Mouse (Mus musculus): ENCODE data around the gene Bloc1s3. TPM values are rescaled to one million over a fixed set of nuclear protein-coding genes. Genes with fewer than 3 reads are reported as not detected.
A peak's percentile ranks its signal among the peaks of the same experiment; 100 is the strongest.

Gene Bloc1s3
- polyA plus RNA-seq, 1 experiment, result 4.0 TPM

- Histone ChIP-seq H3K4me3 (ENCODE audit: insufficient read depth, low read depth, low read length) (no peak overlapping the region), H3K27ac (replicated peaks; ENCODE audit: low read depth, low read length) (no peak overlapping the region)
Observed at GRCm38 (mm10) chr7:19503481-19504068, 4.6 kb downstream of the Bloc1s3 start.

GRCm38 (mm10) chr7:19501658-19502057 is 6.5 kb downstream of the Bloc1s3 start:
- H3K27ac ChIP-seq (replicated peaks; ENCODE audit: low read depth, low read length), result 0 out of 2 replicates have a peak overlapping the region, but pooled peaks have one; percentile 5
- no peaks in the 10 kb centered on the region for H3K4me1 ChIP-seq (ENCODE audit: control insufficient read depth, insufficient read depth, insufficient read length, low read length)
- H3K4me3 ChIP-seq (ENCODE audit: insufficient read depth, low read depth, low read length), result no peak overlapping the region

More at GRCm38 (mm10) chr7:19503481-19504068, 4.6 kb downstream of the Bloc1s3 start:
- no peaks in the 10 kb centered on the region; the same call in 1 of the 2 replicates for H3K4me1 ChIP-seq (ENCODE audit: control insufficient read depth, insufficient read depth, insufficient read length, low read length)

GRCm38 (mm10) chr7:19500420-19501363 is 7.5 kb downstream of the Bloc1s3 start:
- Histone ChIP-seq H3K27ac (replicated peaks; ENCODE audit: low read depth, low read length) (no peak overlapping the region), H3K4me3 (ENCODE audit: insufficient read depth, low read depth, low read length) (no peak overlapping the region)

GRCm38 (mm10) chr7:19498326-19498725 is 9.8 kb downstream of the Bloc1s3 start:
- Histone ChIP-seq H3K4me1 (ENCODE audit: control insufficient read depth, insufficient read depth, insufficient read length, low read length) (0 out of 2 replicates have a peak, but pooled peaks cover 2% of the 10 kb centered on the region), H3K27ac (replicated peaks; ENCODE audit: low read depth, low read length) (no peak overlapping the region), H3K4me3 (ENCODE audit: insufficient read depth, low read depth, low read length) (no peak overlapping the region)

More at GRCm38 (mm10) chr7:19500420-19501363, 7.5 kb downstream of the Bloc1s3 start:
- 0 out of 2 replicates have a peak, but pooled peaks cover 2% of the 10 kb centered on the region for H3K4me1 ChIP-seq (ENCODE audit: control insufficient read depth, insufficient read depth, insufficient read length, low read length)

GRCm38 (mm10) chr7:19496214-19496555 is 12.0 kb downstream of the Bloc1s3 start:
- Histone ChIP-seq H3K4me3 (ENCODE audit: insufficient read depth, low read depth, low read length) (no peak overlapping the region), H3K4me1 (ENCODE audit: control insufficient read depth, insufficient read depth, insufficient read length, low read length) (peaks cover 7% of the 10 kb centered on the region), H3K27ac (replicated peaks; ENCODE audit: low read depth, low read length) (no peak overlapping the region)

- Histone ChIP-seq H3K4me3 (ENCODE audit: insufficient read depth, low read depth, low read length) (no peak overlapping the region), H3K4me1 (ENCODE audit: control insufficient read depth, insufficient read depth, insufficient read length, low read length) (peaks cover 7% of the 10 kb centered on the region), H3K27ac (replicated peaks; ENCODE audit: low read depth, low read length) (no peak overlapping the region)
Observed at GRCm38 (mm10) chr7:19495521-19496213, 12.5 kb downstream of the Bloc1s3 start.

- peaks cover 7% of the 10 kb centered on the region for H3K4me1 ChIP-seq (ENCODE audit: control insufficient read depth, insufficient read depth, insufficient read length, low read length)
- H3K27ac ChIP-seq (replicated peaks; ENCODE audit: low read depth, low read length), result no peak overlapping the region
- no peak overlapping the region for H3K4me3 ChIP-seq (ENCODE audit: insufficient read depth, low read depth, low read length)
Observed at GRCm38 (mm10) chr7:19494751-19495474, 13.3 kb downstream of the Bloc1s3 start.

GRCm38 (mm10) chr7:19491731-19492130 is 16.4 kb downstream of the Bloc1s3 start:
- Histone ChIP-seq H3K4me1 (ENCODE audit: control insufficient read depth, insufficient read depth, insufficient read length, low read length) (peaks cover 7% of the 10 kb centered on the region), H3K27ac (replicated peaks; ENCODE audit: low read depth, low read length) (peak overlapping the region; percentile 41; the same call in 1 of the 2 replicates), H3K4me3 (ENCODE audit: insufficient read depth, low read depth, low read length) (no peak overlapping the region; the same call in 1 of the 2 replicates)

GRCm38 (mm10) chr7:19489525-19489924 is 18.6 kb downstream of the Bloc1s3 start:
- H3K4me1 ChIP-seq (ENCODE audit: control insufficient read depth, insufficient read depth, insufficient read length, low read length), result peaks cover 6% of the 10 kb centered on the region
- H3K27ac ChIP-seq (replicated peaks; ENCODE audit: low read depth, low read length), result no peak overlapping the region
- H3K4me3 ChIP-seq (ENCODE audit: insufficient read depth, low read depth, low read length), result no peak overlapping the region

- no peak overlapping the region for H3K27ac ChIP-seq (replicated peaks; ENCODE audit: low read depth, low read length)
- H3K4me3 ChIP-seq (ENCODE audit: insufficient read depth, low read depth, low read length), result no peak overlapping the region
Observed at GRCm38 (mm10) chr7:19486549-19486948, 21.6 kb downstream of the Bloc1s3 start.

GRCm38 (mm10) chr7:19485488-19485887 is 22.7 kb downstream of the Bloc1s3 start:
- H3K27ac ChIP-seq (replicated peaks; ENCODE audit: low read depth, low read length), result no peak overlapping the region
- no peak overlapping the region for H3K4me3 ChIP-seq (ENCODE audit: insufficient read depth, low read depth, low read length)
- H3K4me1 ChIP-seq (ENCODE audit: control insufficient read depth, insufficient read depth, insufficient read length, low read length), result no peaks in the 10 kb centered on the region

More at GRCm38 (mm10) chr7:19486549-19486948, 21.6 kb downstream of the Bloc1s3 start:
- peaks cover 2% of the 10 kb centered on the region for H3K4me1 ChIP-seq (ENCODE audit: control insufficient read depth, insufficient read depth, insufficient read length, low read length)

GRCm38 (mm10) chr7:19483281-19483680 is 24.9 kb downstream of the Bloc1s3 start:
- Histone ChIP-seq H3K27ac (replicated peaks; ENCODE audit: low read depth, low read length) (no peak overlapping the region), H3K4me1 (ENCODE audit: control insufficient read depth, insufficient read depth, insufficient read length, low read length) (peaks cover under 1% of the 10 kb centered on the region; the same call in 1 of the 2 replicates), H3K4me3 (ENCODE audit: insufficient read depth, low read depth, low read length) (no peak overlapping the region)

GRCm38 (mm10) chr7:19477624-19478384 is 30.4 kb downstream of the Bloc1s3 start:
- Histone ChIP-seq H3K27ac (replicated peaks; ENCODE audit: low read depth, low read length) (0 out of 2 replicates have a peak overlapping the region, but pooled peaks have one; percentile 24), H3K4me3 (ENCODE audit: insufficient read depth, low read depth, low read length) (no peak overlapping the region), H3K4me1 (ENCODE audit: control insufficient read depth, insufficient read depth, insufficient read length, low read length) (peaks cover 13% of the 10 kb centered on the region)

- Histone ChIP-seq H3K4me3 (ENCODE audit: insufficient read depth, low read depth, low read length) (no peak overlapping the region), H3K4me1 (ENCODE audit: control insufficient read depth, insufficient read depth, insufficient read length, low read length) (peaks cover 15% of the 10 kb centered on the region), H3K27ac (replicated peaks; ENCODE audit: low read depth, low read length) (no peak overlapping the region)
Observed at GRCm38 (mm10) chr7:19477084-19477483, 31.1 kb downstream of the Bloc1s3 start.
